ENCODE assay signal across 8 mouse cellular contexts in genomic region chr17:31433978-31434797, GRCm38 (mm10). TPM values are rescaled to one million over a fixed set of nuclear protein-coding genes. Genes with fewer than 3 reads are reported as not detected.
DNase-seq lines count a peak whose midpoint lies in the region; ATAC-seq lines count a peak whose summit lies in the region.

No protein-coding gene starts in this region.

- intact Hi-C loops in heart, postnatal 25 days (cut with DNase I) = no loop called here

- peak overlapping the region; percentile 40 for H3K27ac ChIP-seq in hindbrain, embryonic 16.5 days (ENCODE audit: low read depth, low read length)
- peak overlapping the region; percentile 49 for H3K27ac ChIP-seq in stomach, embryonic 15.5 days

- H3K9me3 ChIP-seq in hindbrain, embryonic 16.5 days (ENCODE audit: control insufficient read depth, low read length) = peaks cover 3% of the 10 kb centered on the region; the same call in 1 of the 2 replicates
- no peaks in the 10 kb centered on the region for H3K9me3 ChIP-seq in stomach, embryonic 15.5 days

- 11% methylated on average over 16 of the region's 16 CpGs for WGBS in hindbrain, embryonic 16.5 days
- 18% methylated on average over 16 of the region's 16 CpGs for WGBS in stomach, embryonic 15.5 days

- H3K4me2 ChIP-seq in hindbrain, embryonic 16.5 days (ENCODE audit: low read length) = peak overlapping the region; percentile 22
- peak overlapping the region; percentile 30 for H3K4me2 ChIP-seq in stomach, embryonic 15.5 days

- H3K4me1 ChIP-seq in hindbrain, embryonic 16.5 days (ENCODE audit: control insufficient read depth, insufficient read depth, low read depth, low read length) = peaks cover 20% of the 10 kb centered on the region
- peaks cover 25% of the 10 kb centered on the region for H3K4me1 ChIP-seq in stomach, embryonic 15.5 days

- 0 out of 2 replicates have a peak, but pooled peaks cover 3% of the 10 kb centered on the region for H3K36me3 ChIP-seq in hindbrain, embryonic 16.5 days (ENCODE audit: control insufficient read depth, insufficient read depth, low read length)
- H3K36me3 ChIP-seq in stomach, embryonic 15.5 days = 0 out of 2 replicates have a peak, but pooled peaks cover 5% of the 10 kb centered on the region

- H3K9ac ChIP-seq in hindbrain, embryonic 16.5 days (ENCODE audit: low read depth, low read length) = peak overlapping the region; percentile 47
- H3K9ac ChIP-seq in stomach, embryonic 15.5 days = no peak overlapping the region

- no peak overlapping the region for H3K4me3 ChIP-seq in hindbrain, embryonic 16.5 days (ENCODE audit: low read length)
- H3K4me3 ChIP-seq in stomach, embryonic 15.5 days (replicated peaks) = no peak overlapping the region; the same call in 1 of the 2 replicates

- no peaks in the 10 kb centered on the region for H3K27me3 ChIP-seq in hindbrain, embryonic 16.5 days (replicated peaks; ENCODE audit: control insufficient read depth, insufficient read depth, low read length)
- H3K27me3 ChIP-seq in stomach, embryonic 15.5 days (replicated peaks) = no peaks in the 10 kb centered on the region

- 0 out of 2 replicates have a peak, but pooled peaks have one; percentile 5 for ATAC-seq in hindbrain, embryonic 16.5 days
- no peak for ATAC-seq in stomach, embryonic 15.5 days (ENCODE audit: insufficient read depth, low FRiP score, low read depth)

- peak; percentile 48 to 49 for DNase-seq in heart, adult 18-20 months
- DNase-seq in heart, postnatal 25 days (ENCODE audit: low spot score) = no peak
- peak; percentile 40 to 70 for DNase-seq in lung, adult 18-20 months
- no peak for DNase-seq in frontal cortex, postnatal 25 days (ENCODE audit: low spot score in 2 of 2)
- DNase-seq in thymus, postnatal 10 days (ENCODE audit: low spot score in 2 of 2) = no peak
- no peak for DNase-seq in spleen, postnatal 4 days (ENCODE audit: low spot score in 2 of 2)

RNA-seq across cellular contexts. Expression of gene Pde9a, which starts 48.2 kb away (rescaled TPM):
- total RNA-seq in heart, adult 18-20 months (2021) = 1 to 10 TPM; 3.4 to 3.8 TPM
- total RNA-seq in heart, postnatal 25 days (2021) = 1 to 10 TPM; 5.1 to 6.7 TPM
- polyA plus RNA-seq in hindbrain, embryonic 16.5 days (2015; fragmentation: Nextera tagmentation; extraction: Ambion mirVana) = 30.3 and 34.4 TPM in 2 replicates
- 31.8 and 36.6 TPM in 2 replicates for polyA plus RNA-seq in stomach, embryonic 15.5 days (2015; fragmentation: Nextera tagmentation; extraction: Ambion mirVana)

Comparison
In these comparisons a context has a peak if more than half of its experiments do, and no peak if none do; other contexts are left out.
1. DNase-seq: peak in heart, adult 18-20 months (2 of 2) and lung, adult 18-20 months (2 of 2); none in heart, postnatal 25 days (single experiment), frontal cortex, postnatal 25 days (0 of 2), thymus, postnatal 10 days (0 of 2) and spleen, postnatal 4 days (0 of 2).